Comparison of ENCODE assay signal across 16 mouse cellular contexts in the genomic region with DNA sequence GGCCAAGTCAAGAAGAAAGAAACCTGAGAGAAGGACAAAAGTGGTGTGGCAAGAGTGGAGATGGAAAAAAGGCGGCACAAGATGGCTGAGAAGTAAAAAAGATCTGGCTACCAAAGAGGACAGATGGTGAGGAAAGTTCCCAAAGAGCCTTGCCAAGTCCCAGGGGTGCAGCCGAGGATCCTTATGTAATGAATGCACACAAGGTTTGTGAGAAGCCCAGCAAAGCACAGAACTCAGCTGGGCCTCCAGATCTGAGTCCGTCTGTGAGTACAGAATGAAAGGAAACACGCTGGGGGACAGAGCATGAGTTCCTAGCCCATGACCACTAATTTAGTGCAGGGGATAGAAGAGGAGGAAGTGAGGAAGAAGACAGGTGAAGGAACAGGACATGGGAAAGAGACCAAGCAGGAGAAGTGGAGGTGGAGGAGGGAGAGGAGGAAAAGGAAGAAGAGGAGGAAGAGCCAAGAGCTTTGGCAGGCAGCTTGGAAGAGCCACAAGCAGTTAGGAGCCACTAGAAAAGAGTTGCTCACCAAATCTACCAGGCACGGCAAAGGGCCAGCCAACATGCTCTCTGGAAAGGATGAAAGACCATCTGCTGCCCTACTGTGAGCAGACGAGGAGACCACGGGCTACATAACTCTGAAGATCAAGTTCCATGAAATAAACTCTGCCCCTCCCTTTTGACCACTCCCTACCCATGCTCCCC. TPM values are rescaled to one million over a fixed set of nuclear protein-coding genes. Genes with fewer than 3 reads are reported as not detected.
A peak's percentile ranks its signal among the peaks of the same experiment; 100 is the strongest.
DNase-seq lines count a peak whose midpoint lies in the region; ATAC-seq and TF ChIP-seq lines count a peak whose summit lies in the region.
"Had no signal": no experiment of that assay in that cellular context is flagged by ENCODE, and none has a peak within 500 bp of the region (broad histone marks: within the 10 kb centered on the region; RNA-seq: fewer than 3 reads in every experiment).

No protein-coding gene starts in this region.

- no peaks in the 10 kb centered on the region; the same call in 1 of the 2 replicates for H3K4me1 ChIP-seq in lung, adult 2 months (ENCODE audit: control insufficient read depth, insufficient read depth, low read length)
- H3K4me1 ChIP-seq: forebrain, embryonic 13.5 days; hindbrain, embryonic 12.5 days; liver, embryonic 15.5 days had no signal

- peak; percentile 28 to 51 for DNase-seq in layer of hippocampus, adult 18-20 months (ENCODE audit: low spot score in 2 of 2)
- DNase-seq in layer of hippocampus, postnatal 25 days (ENCODE audit: extremely low spot score in 1 of 2, low spot score in 1 of 2): no peak
- DNase-seq in cerebellum, adult 11 months: peak; percentile 54
- peak; percentile 55 to 68 for DNase-seq in cerebellum, postnatal 10 days
- peak; percentile 37 to 45 for DNase-seq in left cerebral cortex, postnatal 36 days (ENCODE audit: low spot score in 2 of 2)
- DNase-seq in lung, adult 2 months: no peak
- DNase-seq in thymus, postnatal 25 days: no peak
- DNase-seq: adrenal gland, postnatal 36 days; kidney, postnatal 10 days; midbrain, embryonic 14.5 days had no signal

- no peak for TF ChIP-seq CTCF in lung, adult 2 months (IDR thresholded peaks at IDR 0.05; ENCODE audit: insufficient read depth, low read length)

- no peak for ATAC-seq in granulocyte monocyte progenitor cell, adult 5-6 weeks (replicated peaks; ENCODE audit: poor library complexity, severe bottlenecking)
- ATAC-seq: forebrain, embryonic 13.5 days; intestine, postnatal 0 days had no signal

- WGBS in lung, adult 2 months: 72% methylated on average over 7 of the region's 7 CpGs

- no peak overlapping the region for H3K4me3 ChIP-seq in lung, adult 2 months (replicated peaks; ENCODE audit: extremely low read depth, low read depth, low read length)
- H3K4me3 ChIP-seq: embryonic facial prominence, embryonic 15.5 days; forebrain, embryonic 13.5 days; hindbrain, embryonic 12.5 days; liver, embryonic 15.5 days had no signal

- intact Hi-C loops in left cerebral cortex, postnatal 36 days (cut with DNase I): no loop called here

- no peak for TF ChIP-seq POLR2A in lung, adult 2 months (IDR thresholded peaks at IDR 0.05; ENCODE audit: borderline replicate concordance, extremely low read depth, low read depth, low read length)

RNA-seq across cellular contexts. Expression of a gene that starts 3.6 kb away (rescaled TPM):
- total RNA-seq in layer of hippocampus, adult 18-20 months (2021): under 1 TPM; 0.50 to 0.89 TPM
- under 1 TPM; 0.35 to 0.59 TPM for total RNA-seq in layer of hippocampus, postnatal 25 days (2021)
- total RNA-seq in left cerebral cortex, postnatal 36 days (2021): under 1 TPM; 0.15 to 0.16 TPM
- 3.5 and 9.1 TPM in 2 replicates for polyA plus RNA-seq in lung, adult 2 months (2012; rRNA removed)
- not detected in 2 replicates for total RNA-seq in granulocyte monocyte progenitor cell, adult 5-6 weeks (2014; fragmentation: Nextera tagmentation)
- not detected in 2 replicates for total RNA-seq in granulocyte monocyte progenitor cell, adult 5-6 weeks (2017)

RNA-seq across cellular contexts. Expression of a gene that starts 41.3 kb away (rescaled TPM):
- total RNA-seq in layer of hippocampus, adult 18-20 months (2021): 1 to 10 TPM in 1 of 2 experiments, under 1 TPM in 1; 0.81 to 1.4 TPM
- 1 to 10 TPM; 1.4 to 1.7 TPM for total RNA-seq in layer of hippocampus, postnatal 25 days (2021)
- total RNA-seq in left cerebral cortex, postnatal 36 days (2021): 1 to 10 TPM; 1.2 to 1.5 TPM
- polyA plus RNA-seq in lung, adult 2 months (2012; rRNA removed): 11.5 and 14.6 TPM in 2 replicates
- 58.7 and 63.8 TPM in 2 replicates for total RNA-seq in granulocyte monocyte progenitor cell, adult 5-6 weeks (2014; fragmentation: Nextera tagmentation)
- total RNA-seq in granulocyte monocyte progenitor cell, adult 5-6 weeks (2017): 74.4 and 84.7 TPM in 2 replicates

Comparison
In these comparisons a context has a peak if more than half of its experiments do, and no peak if none do; other contexts are left out.
1. DNase-seq: peak in layer of hippocampus, adult 18-20 months (2 of 2), cerebellum, adult 11 months (single experiment), cerebellum, postnatal 10 days (2 of 2) and left cerebral cortex, postnatal 36 days (2 of 2); none in layer of hippocampus, postnatal 25 days (0 of 2), lung, adult 2 months (single experiment) and thymus, postnatal 25 days (single experiment).
2. RNA of a gene that starts 41.3 kb away (total RNA-seq): 58.7 to 84.7 TPM in granulocyte monocyte progenitor cell, adult 5-6 weeks; 1.4 to 1.7 TPM in layer of hippocampus, postnatal 25 days, 1.2 to 1.5 TPM in left cerebral cortex, postnatal 36 days and 0.81 to 1.4 TPM in layer of hippocampus, adult 18-20 months; every median in the first group is over 10 times any median in the second.